ENCODE assay signal across 10 mouse cellular contexts in the genomic region with DNA sequence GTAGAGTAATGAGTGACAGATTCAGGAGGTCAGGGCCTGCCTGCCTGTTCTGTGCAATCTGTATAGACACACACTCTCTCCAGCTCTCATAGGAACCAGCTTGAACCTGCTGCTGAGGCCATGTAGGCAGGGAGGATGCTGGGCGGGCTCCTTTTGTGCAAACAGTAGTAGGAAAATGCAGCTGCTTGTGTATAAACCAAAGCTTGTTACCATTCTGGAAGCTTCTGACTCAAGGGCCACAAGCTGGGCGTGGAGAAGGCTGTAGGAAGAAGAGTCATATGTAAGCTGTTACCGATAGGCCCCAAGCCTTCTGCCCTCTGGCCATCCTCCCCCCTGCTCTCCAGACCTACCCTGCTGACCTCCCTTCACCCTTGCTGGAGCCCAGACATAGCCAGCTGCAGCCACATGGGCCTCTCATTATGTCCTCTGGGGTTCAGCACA. TPM values are rescaled to one million over a fixed set of nuclear protein-coding genes. Genes with fewer than 3 reads are reported as not detected.
A peak's percentile ranks its signal among the peaks of the same experiment; 100 is the strongest.
DNase-seq lines count a peak whose midpoint lies in the region; ATAC-seq and TF ChIP-seq lines count a peak whose summit lies in the region.
"Had no signal": no experiment of that assay in that cellular context is flagged by ENCODE, and none has a peak within 500 bp of the region (broad histone marks: within the 10 kb centered on the region; RNA-seq: fewer than 3 reads in every experiment).

No protein-coding gene starts in this region.

- no peaks in the 10 kb centered on the region for H3K9me3 ChIP-seq in heart, embryonic 13.5 days
- no peaks in the 10 kb centered on the region for H3K9me3 ChIP-seq in heart, embryonic 11.5 days (replicated peaks; ENCODE audit: control insufficient read depth, low read length)
- H3K9me3 ChIP-seq in neural tube, embryonic 13.5 days = no peaks in the 10 kb centered on the region
- H3K9me3 ChIP-seq in forebrain, embryonic 12.5 days = no peaks in the 10 kb centered on the region
- H3K9me3 ChIP-seq: lung, embryonic 15.5 days had no signal

- no peak overlapping the region for H3K4me3 ChIP-seq in heart, embryonic 13.5 days
- no peak overlapping the region for H3K4me3 ChIP-seq in heart, embryonic 11.5 days (ENCODE audit: low read depth, low read length)
- H3K4me3 ChIP-seq in brown adipose tissue, adult 24 weeks (ENCODE audit: insufficient read depth, low read depth, low read length) = no peak overlapping the region
- no peak overlapping the region for H3K4me3 ChIP-seq in neural tube, embryonic 13.5 days
- H3K4me3 ChIP-seq in left cerebral cortex, adult 2 months = no peak overlapping the region
- H3K4me3 ChIP-seq in forebrain, embryonic 12.5 days (replicated peaks) = no peak overlapping the region
- H3K4me3 ChIP-seq: lung, embryonic 15.5 days had no signal

- peak overlapping the region; percentile 12; the same call in 1 of the 2 replicates for H3K9ac ChIP-seq in heart, embryonic 13.5 days
- H3K9ac ChIP-seq in heart, embryonic 11.5 days (ENCODE audit: low read depth, low read length) = no peak overlapping the region
- no peak overlapping the region for H3K9ac ChIP-seq in neural tube, embryonic 13.5 days
- H3K9ac ChIP-seq in forebrain, embryonic 12.5 days = no peak overlapping the region
- H3K9ac ChIP-seq: lung, embryonic 15.5 days had no signal

- WGBS in heart, embryonic 13.5 days = 76% methylated on average over 3 of the region's 3 CpGs
- 58% methylated on average over 3 of the region's 3 CpGs for WGBS in heart, embryonic 11.5 days (ENCODE audit: insufficient replicate concordance)
- 43% methylated on average over 3 of the region's 3 CpGs for WGBS in neural tube, embryonic 13.5 days
- 76% methylated on average over 3 of the region's 3 CpGs for WGBS in forebrain, embryonic 12.5 days

- H3K4me2 ChIP-seq in heart, embryonic 13.5 days = no peak overlapping the region
- H3K4me2 ChIP-seq in heart, embryonic 11.5 days = no peak overlapping the region
- H3K4me2 ChIP-seq in neural tube, embryonic 13.5 days = no peak overlapping the region
- H3K4me2 ChIP-seq in forebrain, embryonic 12.5 days = no peak overlapping the region
- H3K4me2 ChIP-seq: lung, embryonic 15.5 days had no signal

- no peaks in the 10 kb centered on the region for H3K27me3 ChIP-seq in heart, embryonic 13.5 days (replicated peaks)
- H3K27me3 ChIP-seq in heart, embryonic 11.5 days (ENCODE audit: control insufficient read depth, insufficient read depth, low read length) = no peaks in the 10 kb centered on the region
- peaks cover 44% of the 10 kb centered on the region for H3K27me3 ChIP-seq in neural tube, embryonic 13.5 days
- H3K27me3 ChIP-seq in forebrain, embryonic 12.5 days = peaks cover 67% of the 10 kb centered on the region
- H3K27me3 ChIP-seq: lung, embryonic 15.5 days had no signal

- DNase-seq in kidney, adult 9 months = peak; percentile 20
- DNase-seq in left cerebral cortex, adult 2 months (ENCODE audit: extremely low spot score in 1 of 2, low spot score in 2 of 2) = no peak
- DNase-seq in thymus, adult 18-20 months = no peak
- DNase-seq: right cerebral cortex, postnatal 14 days had no signal

- no peak overlapping the region for H3K27ac ChIP-seq in heart, embryonic 13.5 days (replicated peaks)
- H3K27ac ChIP-seq in heart, embryonic 11.5 days (ENCODE audit: low read depth, low read length) = no peak overlapping the region
- H3K27ac ChIP-seq in brown adipose tissue, adult 24 weeks (replicated peaks; ENCODE audit: low read depth, low read length) = 0 out of 2 replicates have a peak overlapping the region, but pooled peaks have one; percentile 5
- H3K27ac ChIP-seq in neural tube, embryonic 13.5 days (replicated peaks) = no peak overlapping the region
- no peak overlapping the region for H3K27ac ChIP-seq in left cerebral cortex, adult 2 months
- H3K27ac ChIP-seq in forebrain, embryonic 12.5 days = no peak overlapping the region
- H3K27ac ChIP-seq: lung, embryonic 15.5 days had no signal

- no peak for TF ChIP-seq CTCF in left cerebral cortex, adult 2 months (IDR thresholded peaks at IDR 0.05)

- peaks cover 51% of the 10 kb centered on the region for H3K4me1 ChIP-seq in heart, embryonic 13.5 days
- peaks cover 19% of the 10 kb centered on the region for H3K4me1 ChIP-seq in heart, embryonic 11.5 days (ENCODE audit: control insufficient read depth, insufficient read depth, low read length)
- peaks cover 27% of the 10 kb centered on the region for H3K4me1 ChIP-seq in brown adipose tissue, adult 24 weeks (ENCODE audit: control insufficient read depth, insufficient read depth, insufficient read length, low read length)
- peaks cover 30% of the 10 kb centered on the region for H3K4me1 ChIP-seq in neural tube, embryonic 13.5 days (replicated peaks)
- H3K4me1 ChIP-seq in forebrain, embryonic 12.5 days = peaks cover 51% of the 10 kb centered on the region

- no peak for ATAC-seq in heart, embryonic 13.5 days (ENCODE audit: extremely low read depth, insufficient number of reproducible peaks, low FRiP score, low TSS enrichment)
- ATAC-seq in heart, embryonic 11.5 days (replicated peaks; ENCODE audit: insufficient number of reproducible peaks, low FRiP score, low TSS enrichment) = no peak
- ATAC-seq in neural tube, embryonic 13.5 days (ENCODE audit: low read depth) = 0 out of 2 replicates have a peak, but pooled peaks have one; percentile 30
- ATAC-seq in forebrain, embryonic 12.5 days (ENCODE audit: low FRiP score) = no peak

- no peaks in the 10 kb centered on the region for H3K36me3 ChIP-seq in heart, embryonic 13.5 days
- no peaks in the 10 kb centered on the region for H3K36me3 ChIP-seq in heart, embryonic 11.5 days (ENCODE audit: control insufficient read depth, insufficient read depth, low read length)
- no peaks in the 10 kb centered on the region for H3K36me3 ChIP-seq in neural tube, embryonic 13.5 days
- no peaks in the 10 kb centered on the region for H3K36me3 ChIP-seq in forebrain, embryonic 12.5 days (replicated peaks)
- H3K36me3 ChIP-seq: lung, embryonic 15.5 days had no signal

- intact Hi-C loops in left cerebral cortex, adult 2 months (cut with DNase I) = no loop called here

RNA-seq across cellular contexts. Expression of gene Rpusd4, which starts 49.1 kb away (rescaled TPM):
- 19.4 and 22.1 TPM in 2 replicates for polyA plus RNA-seq in heart, embryonic 13.5 days (2015; fragmentation: Nextera tagmentation; extraction: Ambion mirVana)
- polyA plus RNA-seq in heart, embryonic 11.5 days (2014; fragmentation: Nextera tagmentation; extraction: Ambion mirVana) = 25.0 and 28.3 TPM in 2 replicates
- polyA plus RNA-seq in brown adipose tissue, adult 24 weeks (2012; ENCODE audit: insufficient read depth, insufficient read length, missing spikeins) = 10.6 and 11.6 TPM in 2 replicates
- 19.8 and 20.9 TPM in 2 replicates for polyA plus RNA-seq in neural tube, embryonic 13.5 days (2015; fragmentation: Nextera tagmentation; extraction: Ambion mirVana)
- total RNA-seq in left cerebral cortex, adult 2 months (2021) = 10 to 100 TPM in 1 of 2 experiments, 1 to 10 TPM in 1; 8.9 to 10.0 TPM
- polyA plus RNA-seq in forebrain, embryonic 12.5 days (2016; fragmentation: Nextera tagmentation; extraction: Ambion mirVana) = 25.6 and 27.9 TPM in 2 replicates

RNA-seq across cellular contexts. Expression of gene Fam118b, which starts 49.2 kb away (rescaled TPM):
- 26.9 and 28.1 TPM in 2 replicates for polyA plus RNA-seq in heart, embryonic 13.5 days (2015; fragmentation: Nextera tagmentation; extraction: Ambion mirVana)
- 27.3 and 30.3 TPM in 2 replicates for polyA plus RNA-seq in heart, embryonic 11.5 days (2014; fragmentation: Nextera tagmentation; extraction: Ambion mirVana)
- polyA plus RNA-seq in brown adipose tissue, adult 24 weeks (2012; ENCODE audit: insufficient read depth, insufficient read length, missing spikeins) = 10.7 and 19.9 TPM in 2 replicates
- polyA plus RNA-seq in neural tube, embryonic 13.5 days (2015; fragmentation: Nextera tagmentation; extraction: Ambion mirVana) = 63.8 and 74.8 TPM in 2 replicates
- 10 to 100 TPM; 26.5 to 27.0 TPM for total RNA-seq in left cerebral cortex, adult 2 months (2021)
- 73.9 TPM in 2 replicates for polyA plus RNA-seq in forebrain, embryonic 12.5 days (2016; fragmentation: Nextera tagmentation; extraction: Ambion mirVana)
